Mouse (Mus musculus) liver, postnatal 0 days (tissue): ENCODE results near the gene Gpat3. TPM values are rescaled to one million over a fixed set of nuclear protein-coding genes. Genes with fewer than 3 reads are reported as not detected.

Experiments used
- ATAC-seq: fragments of 200-750 bp; cut with Nextera tagmentation; 2 replicates; pipeline ENCODE4 v1.8.0; 2017; ENCODE audit warnings: mild to moderate bottlenecking, moderate library complexity
- DNase-seq: peaks from one replicate; pipeline ENCODE4 v3.0.0-alpha.2; 2016
- H3K27ac ChIP-seq: fragments of 300-500 bp; sonication (generic); 2 replicates; pipeline ENCODE4 v1.5.1; 2014; ENCODE audit warnings: antibody characterized with exemption, moderate library complexity, mild to moderate bottlenecking, low read depth
- H3K27me3 ChIP-seq: fragments of 300-500 bp; sonication (generic); 2 replicates; pipeline ENCODE4 v1.6.1; 2014; ENCODE audit warnings: low read length, control low read depth, mixed read lengths; ENCODE audit not compliant: insufficient read depth
- H3K36me3 ChIP-seq: fragments of 300-500 bp; sonication (generic); replicated peaks from 2 replicates; pipeline ENCODE4 v1.6.1; 2014; ENCODE audit warnings: mild to moderate bottlenecking, control low read depth, low read length, moderate library complexity, mixed read lengths; ENCODE audit not compliant: insufficient read depth
- H3K4me1 ChIP-seq: fragments of 300-500 bp; sonication (generic); 2 replicates; pipeline ENCODE4 v1.6.1; 2014; ENCODE audit warnings: antibody characterized with exemption, mild to moderate bottlenecking, control low read depth; ENCODE audit not compliant: insufficient read depth
- H3K4me2 ChIP-seq: fragments of 300-500 bp; sonication (generic); 2 replicates; pipeline ENCODE4 v1.6.1; 2014; ENCODE audit warnings: low read depth, mild to moderate bottlenecking, low read length, moderate library complexity, mixed read lengths
- H3K4me3 ChIP-seq: fragments of 300-500 bp; sonication (generic); 2 replicates; pipeline ENCODE4 v1.5.1; 2014; ENCODE audit warnings: low read depth, low read length
- H3K9ac ChIP-seq: fragments of 300-500 bp; sonication (generic); replicated peaks from 2 replicates; pipeline ENCODE4 v1.6.1; 2014; ENCODE audit warnings: mild to moderate bottlenecking, moderate library complexity
- H3K9me3 ChIP-seq: fragments of 300-500 bp; sonication (generic); 2 replicates; pipeline ENCODE4 v1.6.1; 2016; ENCODE audit warnings: mild to moderate bottlenecking, control low read depth, low read length, mixed read lengths
- CTCF ChIP-seq: sonication (generic); IDR thresholded peaks from 2 replicates; pipeline ENCODE4 v1.5.1; 2016; ENCODE audit warnings: antibody characterized with exemption, low read depth
- EP300 ChIP-seq: IDR thresholded peaks from 2 replicates; pipeline ENCODE4 v1.6.1; 2016; ENCODE audit warnings: antibody characterized with exemption, low read depth, mild to moderate bottlenecking
- WGBS: fragments of 180-500 bp; shearing (Covaris S2); extraction: QIAGEN DNeasy Blood & Tissue Kit; methylation state at CpG from one replicate; pipeline ENCODE4 v1.1.7; 2014; ENCODE audit not compliant: insufficient replicate concordance; 5-methylcytosine and 5-hydroxymethylcytosine counted together
- polyA plus RNA-seq: library from polyadenylated mRNA; unstranded; fragments of >200 nt; fragmentation: Nextera tagmentation; extraction: Ambion mirVana; gene quantifications from 2 replicates; pipeline ENCODE4 v1.2.1, GENCODE M21; 2015

Gene Gpat3
- polyA plus RNA-seq, 1 experiment from 2014 or later = 21.2 TPM

DNA sequence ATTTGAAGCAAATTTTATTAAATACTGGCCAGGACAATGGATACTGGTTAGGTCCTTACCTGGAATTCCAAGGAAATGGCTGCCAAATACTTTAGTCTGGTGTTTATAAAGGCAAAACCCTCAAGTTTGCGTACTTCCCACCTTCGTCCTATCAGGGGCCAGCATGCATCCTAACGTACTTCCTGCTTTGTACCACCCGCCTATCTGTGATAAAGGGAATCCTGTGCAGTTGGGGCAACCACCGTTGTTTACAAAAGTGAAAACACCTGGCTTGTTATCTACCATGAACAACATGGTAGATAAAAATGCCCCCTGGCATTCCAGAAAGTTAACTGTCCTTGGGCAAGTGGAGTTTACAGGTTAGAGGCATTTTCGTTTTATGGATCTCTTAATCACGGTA, 63.0 kb downstream of the Gpat3 start:
- no peaks in the 10 kb centered on the region for H3K36me3 ChIP-seq
- TF ChIP-seq EP300 (no peak), CTCF (no peak)
- H3K4me3 ChIP-seq = no peak overlapping the region
- H3K27ac ChIP-seq = no peak overlapping the region
- no peaks in the 10 kb centered on the region for H3K4me1 ChIP-seq
- no peaks in the 10 kb centered on the region for H3K27me3 ChIP-seq
- DNase-seq = no peak
- no peak overlapping the region for H3K9ac ChIP-seq
- no peak overlapping the region for H3K4me2 ChIP-seq
- WGBS = 68% methylated on average over 7 of the region's 7 CpGs
- no peaks in the 10 kb centered on the region for H3K9me3 ChIP-seq
- ATAC-seq = no peak

DNA sequence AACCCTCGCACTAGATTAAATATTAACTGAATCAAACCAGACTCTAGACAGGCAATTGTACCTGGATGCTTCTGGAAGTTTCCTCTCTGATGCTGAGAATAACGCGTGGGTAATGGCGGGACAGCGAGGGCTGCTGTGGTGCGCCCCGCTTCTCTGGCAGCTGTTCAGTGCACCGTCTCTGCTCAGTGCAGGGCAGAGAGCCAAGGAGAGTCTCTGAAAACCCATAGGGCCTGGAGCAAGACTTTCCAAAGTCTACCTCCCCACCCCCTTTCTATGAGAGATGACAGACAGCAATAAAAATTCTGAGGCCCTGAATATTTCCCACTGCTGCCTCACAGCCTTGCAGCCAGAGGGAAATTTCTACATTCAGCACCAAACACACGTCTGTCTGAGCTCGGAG, 63.4 kb downstream of the Gpat3 start:
- Histone ChIP-seq H3K27ac (no peak overlapping the region), H3K9ac (no peak overlapping the region), H3K36me3 (no peaks in the 10 kb centered on the region), H3K4me2 (no peak overlapping the region), H3K4me3 (no peak overlapping the region), H3K9me3 (no peaks in the 10 kb centered on the region), H3K4me1 (no peaks in the 10 kb centered on the region), H3K27me3 (no peaks in the 10 kb centered on the region)
- DNase-seq (no peak), ATAC-seq (no peak)
- WGBS = 79% methylated on average over 10 of the region's 10 CpGs
- TF ChIP-seq EP300 = no peak
- TF ChIP-seq CTCF = no peak

DNA sequence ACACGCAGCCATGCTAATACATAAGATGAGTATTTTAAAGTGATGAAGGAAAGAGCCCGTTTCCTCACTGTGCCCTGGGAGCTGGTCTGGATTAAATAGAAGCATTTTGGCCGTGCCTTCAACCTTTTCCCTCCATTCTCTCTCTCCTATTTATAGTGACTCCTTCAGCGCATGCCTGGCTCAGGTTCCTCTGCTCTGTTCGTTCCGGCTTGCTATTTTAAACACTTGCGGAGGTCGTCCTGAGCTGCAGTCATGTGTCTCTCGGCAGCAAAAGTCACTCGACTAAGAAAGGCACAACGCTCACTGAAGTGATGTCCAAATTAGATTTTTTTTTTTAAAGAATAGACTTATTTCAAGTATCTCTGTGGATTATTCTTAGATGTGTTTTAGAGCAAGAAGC, 64.2 kb downstream of the Gpat3 start:
- WGBS = 83% methylated on average over 11 of the region's 11 CpGs
- DNase-seq = no peak

DNA sequence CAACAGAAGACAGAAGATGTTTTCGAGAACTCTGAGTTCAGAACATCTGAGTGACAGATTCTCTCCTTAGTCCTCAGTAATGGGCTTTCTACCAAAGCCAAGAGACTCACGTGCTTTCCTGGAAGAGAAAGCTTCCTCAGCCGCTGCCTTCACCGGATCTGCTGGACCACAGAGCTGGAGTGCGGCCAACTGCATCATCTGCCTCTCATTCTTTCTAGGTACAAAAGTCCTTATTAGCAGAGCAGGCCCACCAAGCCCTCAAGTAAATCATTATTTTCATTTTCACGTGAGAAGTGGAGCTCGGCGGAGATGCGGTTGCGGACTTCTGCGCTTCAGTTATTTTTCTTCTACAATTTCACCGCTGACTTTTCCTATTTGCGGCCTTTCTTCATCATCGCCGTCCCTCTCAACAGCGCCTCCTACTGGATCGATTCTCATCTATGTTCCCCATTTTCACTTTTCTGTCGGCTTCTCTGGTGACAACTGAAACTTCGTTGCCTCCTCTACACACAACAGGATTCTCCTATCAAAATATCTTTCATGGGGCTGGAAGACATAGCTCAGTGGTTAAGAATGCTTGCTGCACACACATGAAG, 66.1 kb downstream of the Gpat3 start:
- DNase-seq (no peak), ATAC-seq (no peak)
- Histone ChIP-seq H3K36me3 (no peaks in the 10 kb centered on the region), H3K27ac (no peak overlapping the region), H3K4me3 (no peak overlapping the region), H3K4me2 (no peak overlapping the region), H3K4me1 (no peaks in the 10 kb centered on the region), H3K27me3 (no peaks in the 10 kb centered on the region), H3K9me3 (no peaks in the 10 kb centered on the region), H3K9ac (no peak overlapping the region)
- WGBS = 70% methylated on average over 19 of the region's 19 CpGs
- TF ChIP-seq CTCF = peak; percentile 53
- no peak for TF ChIP-seq EP300

More for the DNA sequence above, 64.2 kb downstream of the Gpat3 start:
- no peaks in the 10 kb centered on the region for H3K27me3 ChIP-seq
- H3K36me3 ChIP-seq = no peaks in the 10 kb centered on the region
- no peak overlapping the region for H3K4me3 ChIP-seq
- H3K4me1 ChIP-seq = no peaks in the 10 kb centered on the region
- TF ChIP-seq EP300 = no peak
- TF ChIP-seq CTCF = no peak
- no peak for ATAC-seq
- H3K9me3 ChIP-seq = no peaks in the 10 kb centered on the region
- H3K27ac ChIP-seq = no peak overlapping the region
- no peak overlapping the region for H3K9ac ChIP-seq
- H3K4me2 ChIP-seq = no peak overlapping the region

DNA sequence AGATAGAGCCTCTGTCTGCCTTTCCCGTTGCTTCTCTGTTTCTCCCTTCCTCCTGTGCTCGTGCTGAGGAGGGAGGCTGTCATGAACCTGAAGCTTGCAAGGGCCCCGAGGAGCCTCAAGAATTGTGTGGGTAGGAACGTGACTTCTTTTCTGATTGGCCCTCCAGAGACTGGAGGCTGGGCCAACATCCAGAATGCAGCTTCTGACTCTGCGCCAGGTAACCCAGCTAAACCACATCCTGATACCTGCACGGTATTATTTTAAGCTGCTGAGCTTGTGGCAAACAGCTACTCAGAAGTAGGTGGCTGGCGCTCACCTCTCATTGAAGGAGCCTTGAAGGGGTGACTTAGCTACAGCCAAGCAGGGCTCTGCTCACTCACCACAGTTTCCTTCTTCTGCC, 66.9 kb downstream of the Gpat3 start:
- no peak overlapping the region for H3K4me3 ChIP-seq
- no peak overlapping the region for H3K27ac ChIP-seq
- H3K9ac ChIP-seq = no peak overlapping the region
- no peak for TF ChIP-seq CTCF
- TF ChIP-seq EP300 = no peak
- H3K4me2 ChIP-seq = no peak overlapping the region
- H3K4me1 ChIP-seq = no peaks in the 10 kb centered on the region
- WGBS = 59% methylated on average over 7 of the region's 7 CpGs
- no peak for DNase-seq
- ATAC-seq = no peak
- no peaks in the 10 kb centered on the region for H3K27me3 ChIP-seq
- no peaks in the 10 kb centered on the region for H3K36me3 ChIP-seq
- no peaks in the 10 kb centered on the region for H3K9me3 ChIP-seq

DNA sequence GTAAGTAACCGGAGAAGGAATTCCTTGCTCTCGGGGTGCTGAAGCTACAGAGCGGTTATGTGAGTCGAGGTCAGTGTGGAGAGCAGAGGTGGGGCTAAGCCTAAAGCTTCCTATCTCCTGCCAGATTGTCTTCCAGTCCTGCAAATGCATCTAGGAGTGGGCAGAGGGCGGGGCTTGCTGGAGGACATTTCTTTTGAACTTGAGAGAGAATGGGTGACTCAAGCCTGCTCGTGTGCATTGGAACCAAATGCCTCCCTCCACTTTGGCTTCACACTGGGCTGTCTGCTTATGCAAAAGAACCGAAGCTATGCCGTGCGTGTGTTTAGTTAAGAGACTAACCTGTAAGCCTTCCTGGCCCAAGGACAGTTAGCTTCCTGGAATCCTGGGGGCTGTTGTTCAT, 67.8 kb downstream of the Gpat3 start:
- Histone ChIP-seq H3K27me3 (no peaks in the 10 kb centered on the region), H3K27ac (no peak overlapping the region), H3K36me3 (no peaks in the 10 kb centered on the region), H3K9me3 (no peaks in the 10 kb centered on the region), H3K9ac (no peak overlapping the region), H3K4me2 (no peak overlapping the region), H3K4me3 (no peak overlapping the region), H3K4me1 (no peaks in the 10 kb centered on the region)
- 64% methylated on average over 9 of the region's 9 CpGs for WGBS
- TF ChIP-seq EP300 (no peak), CTCF (no peak)
- no peak for DNase-seq
- no peak for ATAC-seq
